ENCODE assay signal across 9 mouse cellular contexts in the genomic region with DNA sequence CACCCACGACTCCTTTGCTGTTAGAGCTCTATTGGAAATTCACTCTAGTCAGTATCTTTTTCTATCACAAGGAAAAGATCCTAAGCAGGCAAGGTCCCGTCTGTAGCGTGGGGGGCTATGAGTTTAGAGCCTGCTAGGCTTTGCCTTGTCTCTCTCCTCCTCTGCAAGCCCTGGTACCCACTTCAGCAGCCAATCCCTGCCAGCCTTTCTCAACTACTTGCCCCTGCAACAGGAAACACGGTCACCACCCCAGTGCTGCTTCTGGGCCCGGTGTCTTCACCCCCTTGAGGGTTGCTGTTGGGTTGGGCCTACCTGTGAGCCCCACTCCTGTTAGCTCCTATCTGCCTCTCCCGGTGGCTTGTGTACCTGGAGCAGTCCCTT. TPM values are rescaled to one million over a fixed set of nuclear protein-coding genes. Genes with fewer than 3 reads are reported as not detected.
DNase-seq lines count a peak whose midpoint lies in the region; ATAC-seq and TF ChIP-seq lines count a peak whose summit lies in the region.
"Had no signal": no experiment of that assay in that cellular context is flagged by ENCODE, and none has a peak within 500 bp of the region (broad histone marks: within the 10 kb centered on the region; RNA-seq: fewer than 3 reads in every experiment).

No protein-coding gene starts in this region.

- no peak for TF ChIP-seq POLR2A in kidney, adult 2 months (IDR thresholded peaks at IDR 0.05; ENCODE audit: low read depth, low read length)

- no peaks in the 10 kb centered on the region for H3K9me3 ChIP-seq in embryonic facial prominence, embryonic 10.5 days
- H3K9me3 ChIP-seq in limb, embryonic 13.5 days: no peaks in the 10 kb centered on the region
- H3K9me3 ChIP-seq in stomach, embryonic 14.5 days (ENCODE audit: control insufficient read depth, low read depth, low read length): no peaks in the 10 kb centered on the region
- H3K9me3 ChIP-seq: midbrain, embryonic 12.5 days had no signal

- no peak overlapping the region for H3K4me2 ChIP-seq in limb, embryonic 13.5 days (replicated peaks)
- H3K4me2 ChIP-seq in stomach, embryonic 14.5 days (replicated peaks; ENCODE audit: low read depth, low read length): no peak overlapping the region
- H3K4me2 ChIP-seq: midbrain, embryonic 12.5 days had no signal

- intact Hi-C loops in left cerebral cortex, postnatal 4 days (cut with DNase I): no loop called here

- peaks cover 35% of the 10 kb centered on the region for H3K4me1 ChIP-seq in kidney, adult 2 months (ENCODE audit: control insufficient read depth, insufficient read depth, low read length)
- peaks cover 71% of the 10 kb centered on the region for H3K4me1 ChIP-seq in embryonic facial prominence, embryonic 10.5 days
- peaks cover 66% of the 10 kb centered on the region for H3K4me1 ChIP-seq in limb, embryonic 13.5 days
- H3K4me1 ChIP-seq in stomach, embryonic 14.5 days (ENCODE audit: control insufficient read depth, insufficient read depth, low read length): peaks cover 52% of the 10 kb centered on the region

- ATAC-seq in limb, embryonic 13.5 days (ENCODE audit: low FRiP score, low read depth): no peak
- ATAC-seq in stomach, embryonic 14.5 days (ENCODE audit: insufficient number of reproducible peaks, insufficient read depth, low FRiP score, low read depth): no peak

- no peaks in the 10 kb centered on the region for H3K27me3 ChIP-seq in kidney, adult 2 months (replicated peaks; ENCODE audit: control insufficient read depth, insufficient read depth, low read length)
- peaks cover 15% of the 10 kb centered on the region; the same call in 1 of the 2 replicates for H3K27me3 ChIP-seq in embryonic facial prominence, embryonic 10.5 days (replicated peaks; ENCODE audit: low read depth, poor library complexity, severe bottlenecking)
- H3K27me3 ChIP-seq in limb, embryonic 13.5 days: no peaks in the 10 kb centered on the region
- no peaks in the 10 kb centered on the region for H3K27me3 ChIP-seq in stomach, embryonic 14.5 days (ENCODE audit: control insufficient read depth, insufficient read depth, low read length)

- no peak for TF ChIP-seq CTCF in kidney, adult 2 months (conservative IDR thresholded peaks at IDR 0.05; ENCODE audit: insufficient read depth, insufficient read length, low read depth, low read length)

- 53% methylated on average over 6 of the region's 6 CpGs for WGBS in kidney, adult 2 months
- 68% methylated on average over 6 of the region's 6 CpGs for WGBS in embryonic facial prominence, embryonic 10.5 days
- 53% methylated on average over 6 of the region's 6 CpGs for WGBS in limb, embryonic 13.5 days
- 57% methylated on average over 6 of the region's 6 CpGs for WGBS in stomach, embryonic 14.5 days

- no peak for DNase-seq in kidney, adult 2 months
- DNase-seq in kidney, adult 11 months: no peak
- DNase-seq in embryonic facial prominence, embryonic 10.5 days (ENCODE audit: low spot score): no peak
- DNase-seq in left cerebral cortex, postnatal 4 days: no peak
- no peak for DNase-seq in layer of hippocampus, postnatal 25 days (ENCODE audit: extremely low spot score in 1 of 2, low spot score in 1 of 2)
- DNase-seq in retina, embryonic 14.5 days (ENCODE audit: low spot score): no peak

- no peak overlapping the region for H3K4me3 ChIP-seq in kidney, adult 2 months (ENCODE audit: insufficient read depth, low read depth, low read length)
- no peak overlapping the region for H3K4me3 ChIP-seq in embryonic facial prominence, embryonic 10.5 days
- no peak overlapping the region for H3K4me3 ChIP-seq in limb, embryonic 13.5 days
- H3K4me3 ChIP-seq in stomach, embryonic 14.5 days (ENCODE audit: low read depth, low read length): no peak overlapping the region
- H3K4me3 ChIP-seq: midbrain, embryonic 12.5 days had no signal

- no peaks in the 10 kb centered on the region for H3K36me3 ChIP-seq in kidney, adult 2 months (ENCODE audit: control insufficient read depth, insufficient read depth, low read length)
- peaks cover 22% of the 10 kb centered on the region for H3K36me3 ChIP-seq in embryonic facial prominence, embryonic 10.5 days (replicated peaks)
- H3K36me3 ChIP-seq in limb, embryonic 13.5 days: peaks cover 15% of the 10 kb centered on the region; the same call in 1 of the 2 replicates
- no peaks in the 10 kb centered on the region for H3K36me3 ChIP-seq in stomach, embryonic 14.5 days (ENCODE audit: control insufficient read depth, insufficient read depth, low read length)

- no peak overlapping the region for H3K9ac ChIP-seq in limb, embryonic 13.5 days
- H3K9ac ChIP-seq in stomach, embryonic 14.5 days (replicated peaks; ENCODE audit: low read depth, low read length): no peak overlapping the region
- H3K9ac ChIP-seq: midbrain, embryonic 12.5 days had no signal

- peak overlapping the region; percentile 87 for H3K27ac ChIP-seq in kidney, adult 2 months (ENCODE audit: insufficient read depth, low read depth, low read length)
- peak overlapping the region; percentile 67 for H3K27ac ChIP-seq in embryonic facial prominence, embryonic 10.5 days (replicated peaks)
- peak overlapping the region; percentile 48; the same call in 1 of the 2 replicates for H3K27ac ChIP-seq in limb, embryonic 13.5 days
- H3K27ac ChIP-seq in stomach, embryonic 14.5 days (ENCODE audit: low read length): peak overlapping the region; percentile 61; the same call in 1 of the 2 replicates
- H3K27ac ChIP-seq: midbrain, embryonic 12.5 days had no signal

RNA-seq across cellular contexts. Expression of a gene that starts 22.3 kb away (rescaled TPM):
- polyA plus RNA-seq in kidney, adult 2 months (2012; rRNA removed): 41.6 and 45.4 TPM in 2 replicates
- 26.6 and 30.2 TPM in 2 replicates for polyA plus RNA-seq in embryonic facial prominence, embryonic 10.5 days (2016; fragmentation: Nextera tagmentation; extraction: Ambion mirVana)
- 32.6 and 34.8 TPM in 2 replicates for polyA plus RNA-seq in limb, embryonic 13.5 days (2015; fragmentation: Nextera tagmentation; extraction: Ambion mirVana)
- polyA plus RNA-seq in stomach, embryonic 14.5 days (2014; fragmentation: Nextera tagmentation; extraction: Ambion mirVana): 32.4 and 33.0 TPM in 2 replicates
- 10 to 100 TPM; 41.0 to 41.3 TPM for total RNA-seq in left cerebral cortex, postnatal 4 days (2021)
- total RNA-seq in layer of hippocampus, postnatal 25 days (2021): 10 to 100 TPM; 15.6 to 30.1 TPM

RNA-seq across cellular contexts. Expression of a gene that starts 43.7 kb away (rescaled TPM):
- 182 and 203 TPM in 2 replicates for polyA plus RNA-seq in kidney, adult 2 months (2012; rRNA removed)
- 17.8 and 18.9 TPM in 2 replicates for polyA plus RNA-seq in embryonic facial prominence, embryonic 10.5 days (2016; fragmentation: Nextera tagmentation; extraction: Ambion mirVana)
- 39.5 and 41.7 TPM in 2 replicates for polyA plus RNA-seq in limb, embryonic 13.5 days (2015; fragmentation: Nextera tagmentation; extraction: Ambion mirVana)
- polyA plus RNA-seq in stomach, embryonic 14.5 days (2014; fragmentation: Nextera tagmentation; extraction: Ambion mirVana): 23.5 and 24.0 TPM in 2 replicates
- total RNA-seq in left cerebral cortex, postnatal 4 days (2021): 10 to 100 TPM; 81.8 to 84.6 TPM
- total RNA-seq in layer of hippocampus, postnatal 25 days (2021): 100 to 1,000 TPM; 151 to 169 TPM

RNA-seq across cellular contexts. Expression of a gene that starts 54.2 kb away (rescaled TPM):
- 136 and 184 TPM in 2 replicates for polyA plus RNA-seq in kidney, adult 2 months (2012; rRNA removed)
- 5.5 and 5.9 TPM in 2 replicates for polyA plus RNA-seq in embryonic facial prominence, embryonic 10.5 days (2016; fragmentation: Nextera tagmentation; extraction: Ambion mirVana)
- polyA plus RNA-seq in limb, embryonic 13.5 days (2015; fragmentation: Nextera tagmentation; extraction: Ambion mirVana): 10.9 and 11.2 TPM in 2 replicates
- 6.1 and 7.5 TPM in 2 replicates for polyA plus RNA-seq in stomach, embryonic 14.5 days (2014; fragmentation: Nextera tagmentation; extraction: Ambion mirVana)
- total RNA-seq in left cerebral cortex, postnatal 4 days (2021): 10 to 100 TPM; 21.2 to 24.2 TPM
- total RNA-seq in layer of hippocampus, postnatal 25 days (2021): 10 to 100 TPM; 36.3 to 40.3 TPM

Comparison
In these comparisons a context has a peak if more than half of its experiments do, and no peak if none do; other contexts are left out.
1. RNA of a gene that starts 54.2 kb away (polyA plus RNA-seq): 136 to 184 TPM in kidney, adult 2 months; 10.9 to 11.2 TPM in limb, embryonic 13.5 days, 6.1 to 7.5 TPM in stomach, embryonic 14.5 days and 5.5 to 5.9 TPM in embryonic facial prominence, embryonic 10.5 days; every median in the first group is over 10 times any median in the second.
2. Peak in every context shown above with its lines, with median percentiles within 50 percentile points of each other: H3K27ac ChIP-seq.